Mouse (Mus musculus) colon, adult 2 months (tissue): ENCODE data around the gene Col23a1. TPM values are rescaled to one million over a fixed set of nuclear protein-coding genes. Genes with fewer than 3 reads are reported as not detected.

Experiments used
- polyA plus RNA-seq: library from polyadenylated mRNA; depleted of rRNA; stranded (reverse); fragments of >200 nt; gene quantifications from 2 replicates; pipeline ENCODE4 v1.2.3, GENCODE M21; 2012; rRNA removed

The Col23a1 gene
- 2.7 and 3.6 TPM in 2 replicates for polyA plus RNA-seq

DNA sequence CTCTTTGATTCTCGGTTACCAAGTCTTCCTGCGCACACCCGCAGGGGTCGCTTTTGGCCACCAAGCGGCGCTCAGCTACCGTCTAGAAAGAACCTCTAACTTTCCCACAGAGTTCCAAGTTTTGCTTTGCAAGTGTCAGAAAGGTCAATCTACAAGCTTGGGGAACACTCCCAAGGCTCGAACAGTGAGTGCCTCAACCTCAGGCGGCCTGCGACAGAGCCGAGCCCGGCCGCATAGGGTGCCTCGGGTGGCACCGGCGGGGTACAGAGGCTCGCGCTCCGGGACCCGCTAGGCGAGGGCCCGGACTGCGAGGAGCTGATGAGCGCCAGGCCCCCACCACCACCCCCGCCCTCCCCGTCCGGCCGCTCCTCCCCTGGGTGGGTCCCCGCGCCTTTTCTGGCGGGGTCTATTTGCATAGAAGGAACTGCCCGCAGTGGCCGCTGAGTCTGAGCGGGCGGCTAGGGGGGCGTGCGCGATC lies at the start of gene Col23a1:
Col23a1 (plus strand) TSS at position 357 of the 478 bp plus-strand sequence.

DNA sequence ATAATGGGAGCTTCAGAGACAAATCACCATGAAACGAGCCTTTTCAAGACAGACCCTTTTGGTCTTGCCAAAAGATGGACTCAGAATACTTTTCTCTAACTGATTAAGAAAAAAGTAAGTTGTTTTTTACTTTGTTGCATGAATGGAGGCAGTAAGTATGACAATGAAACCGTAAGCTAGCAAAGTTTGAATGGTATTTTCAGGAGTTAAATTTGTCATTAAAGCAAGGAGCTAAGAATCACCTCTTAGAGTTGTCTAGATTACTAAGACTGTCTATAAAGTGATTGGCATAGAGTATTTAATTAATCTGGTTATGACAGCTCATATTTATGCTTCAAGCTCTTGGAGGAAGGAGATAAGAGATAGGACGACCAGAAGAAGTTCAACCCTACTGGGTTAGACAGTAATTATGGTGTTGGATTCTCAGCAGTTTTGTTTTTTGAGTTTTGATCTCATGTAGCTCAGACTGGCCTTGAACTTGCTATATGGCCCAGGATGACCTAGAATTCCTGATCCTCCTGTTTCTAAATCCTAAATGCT lies 28.0 kb upstream of the Col23a1 start, which contains the start of gene Clk4:
Clk4 (plus strand) TSS at position 51 of the 540 bp plus-strand sequence.

DNA sequence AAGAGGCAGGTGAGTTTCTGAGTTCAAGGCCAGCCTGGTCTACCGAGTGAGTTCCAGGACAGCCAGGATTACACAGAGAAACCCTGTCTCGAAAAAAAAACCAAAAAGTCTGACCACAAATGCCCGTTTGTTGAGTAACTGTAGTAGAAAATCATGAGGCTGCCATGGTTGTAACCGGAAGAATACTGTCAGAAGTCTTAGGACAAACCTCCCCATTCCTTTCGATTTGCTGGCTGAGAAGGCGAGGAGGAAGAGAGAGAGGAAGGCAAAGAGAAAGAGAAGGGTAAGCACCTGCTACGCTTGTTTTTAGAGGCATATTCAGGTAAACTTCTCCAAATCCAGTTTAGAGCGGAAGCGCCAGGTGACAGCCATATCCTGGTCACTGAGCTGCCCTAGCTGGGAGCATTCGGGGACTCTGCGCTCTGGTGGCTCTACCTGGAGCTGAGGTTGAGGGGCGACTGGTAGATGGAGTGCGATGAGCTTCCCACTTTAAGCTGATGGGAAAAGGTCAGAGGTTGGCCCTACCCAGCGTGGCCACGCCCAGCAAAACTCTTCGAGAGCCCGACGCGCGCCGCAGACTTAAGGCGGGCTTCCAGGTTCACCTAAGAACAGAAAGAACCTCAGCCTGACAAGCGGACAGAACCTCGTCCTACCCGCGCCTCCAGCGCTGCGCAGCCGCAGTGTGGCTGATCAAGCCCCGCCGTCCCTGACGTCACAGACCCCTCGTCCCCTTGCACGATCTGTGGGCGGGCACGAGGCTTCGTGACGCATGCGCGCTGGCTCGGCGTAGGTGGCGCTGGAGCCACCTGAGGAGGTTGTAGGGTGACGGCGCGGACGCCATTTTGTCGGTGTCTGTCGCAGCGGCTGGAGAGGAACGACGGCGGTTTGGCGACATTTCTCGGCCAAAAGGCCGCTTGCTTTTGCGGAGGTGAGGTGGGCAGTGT lies 27.1 kb upstream of the Col23a1 start, which contains the start of gene BC049762:
BC049762 (minus strand) TSS at position 705 of the 944 bp plus-strand sequence.

DNA sequence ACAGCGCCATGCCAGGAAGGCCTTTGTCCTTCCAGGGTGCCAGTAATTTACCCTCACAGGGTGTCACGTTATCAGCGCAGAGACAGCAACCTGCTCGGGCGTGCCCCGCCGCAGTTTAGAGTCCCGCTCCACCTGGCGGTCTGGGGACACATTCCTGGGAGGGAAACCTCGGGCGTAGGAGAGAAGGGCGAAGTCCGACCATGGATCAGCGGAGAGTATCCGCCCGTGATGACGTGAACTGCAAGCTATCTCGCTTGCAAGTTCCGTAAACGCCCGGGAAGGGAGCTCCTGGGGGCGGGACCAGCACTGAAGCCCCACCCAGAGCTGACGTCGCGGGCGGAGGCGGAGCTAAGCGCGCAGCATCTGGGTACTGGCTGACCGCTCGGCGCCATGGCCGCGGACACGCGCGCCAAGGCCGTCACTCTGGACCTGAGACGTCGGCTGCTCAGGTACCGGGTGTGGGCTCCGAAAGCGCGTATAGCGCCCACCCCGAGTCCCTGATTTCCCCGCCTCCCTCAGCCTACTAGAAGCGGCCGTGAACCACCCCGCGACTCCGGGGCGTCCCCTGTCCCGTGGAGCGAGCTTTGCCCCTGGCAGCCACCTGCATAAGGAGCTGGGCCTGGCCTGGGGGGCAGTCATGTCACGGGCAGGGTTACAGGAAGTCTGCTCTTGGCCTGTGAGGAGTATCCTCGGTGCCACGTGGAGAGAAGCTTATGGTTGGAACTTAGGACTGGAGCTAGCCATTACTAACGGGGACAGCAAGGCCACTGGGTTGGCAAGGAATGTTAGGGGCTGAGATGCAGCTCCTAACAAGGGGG lies 294.9 kb downstream of the Col23a1 start, which contains the start of gene Phykpl:
Phykpl (plus strand) TSS at position 327 of the 818 bp plus-strand sequence.

DNA sequence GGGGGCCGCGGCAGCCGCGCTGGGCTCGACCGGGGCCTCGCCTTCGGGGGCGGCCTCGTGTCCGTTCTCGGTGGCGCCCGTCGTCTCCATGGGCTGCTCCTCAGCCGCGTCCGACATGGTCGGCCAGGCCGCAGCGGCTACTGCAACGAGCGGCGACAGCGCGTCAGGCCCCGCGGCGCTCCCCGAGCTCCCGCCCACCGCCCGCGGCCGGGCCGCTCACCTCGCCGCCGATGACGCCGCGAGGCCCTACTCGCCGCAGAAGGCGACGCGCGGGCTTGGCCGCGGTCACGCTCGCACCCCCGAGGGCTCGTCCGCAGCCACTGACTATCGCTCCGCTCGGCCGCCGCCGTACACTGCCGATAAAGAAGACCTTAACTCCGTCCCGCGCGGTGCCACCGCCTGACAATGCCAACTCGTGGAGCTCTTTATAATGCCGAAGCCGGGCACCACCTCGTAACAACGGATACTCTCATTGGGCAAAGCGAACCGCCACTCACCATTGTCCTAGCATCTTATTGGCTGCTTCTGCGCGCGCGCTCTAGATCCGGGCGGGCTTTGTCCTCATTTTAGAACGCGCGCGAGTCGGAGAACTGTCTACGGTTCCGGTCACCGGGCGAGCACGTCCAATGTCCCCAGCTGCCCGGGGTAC lies 316.9 kb downstream of the Col23a1 start, which contains the start of gene Hnrnpab:
Hnrnpab (minus strand) TSS at position 401 of the 649 bp plus-strand sequence.

DNA sequence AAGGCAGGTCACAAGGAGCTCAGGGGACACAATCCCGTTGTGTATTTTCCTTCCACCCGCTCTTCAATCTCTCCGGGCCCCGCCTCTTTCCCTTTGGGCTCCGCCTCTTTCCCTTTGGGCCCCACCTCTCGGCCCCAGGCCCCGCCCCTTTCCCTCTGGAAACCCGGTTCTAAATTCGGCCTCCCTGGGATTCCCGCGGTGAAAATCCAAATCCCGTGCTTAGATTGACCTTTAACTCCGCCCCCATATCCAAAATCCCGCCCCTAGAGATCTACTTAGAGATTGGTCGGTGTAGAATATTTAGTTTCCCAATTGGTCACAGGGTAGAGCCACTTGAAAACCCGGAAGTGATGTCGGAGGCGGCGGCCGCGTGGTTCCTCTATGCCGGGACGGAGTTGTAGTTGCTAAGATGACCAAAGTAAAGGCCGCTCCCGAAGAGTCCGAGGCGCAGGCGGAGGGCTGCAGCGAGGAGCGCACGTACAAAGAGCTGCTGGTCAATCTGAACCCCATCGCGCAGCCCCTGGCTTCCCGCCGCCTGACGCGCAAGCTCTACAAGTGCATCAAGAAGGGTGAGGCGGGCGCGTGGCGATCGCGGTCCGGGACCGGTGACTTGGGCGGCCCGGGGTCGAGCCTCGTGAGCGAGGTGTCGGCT lies 329.8 kb downstream of the Col23a1 start, which contains the start of gene Nhp2:
Nhp2 (plus strand) TSS at position 327 of the 652 bp plus-strand sequence.

Other genes with a start within 250 kb of the Col23a1 start
- not detected in 2 replicates for gene Olfr1375, start 241.8 kb upstream of the Col23a1 start, polyA plus RNA-seq
- gene Zfp354a, start 230.7 kb upstream of the Col23a1 start, polyA plus RNA-seq, result 1.2 and 1.7 TPM in 2 replicates
- not detected in 2 replicates for gene Gm12569, start 69.4 kb upstream of the Col23a1 start, polyA plus RNA-seq
- gene Clk4, start 28.2 kb upstream of the Col23a1 start, polyA plus RNA-seq, result 9.6 and 13.1 TPM in 2 replicates
- gene BC049762, start 26.9 kb upstream of the Col23a1 start, polyA plus RNA-seq, result not detected in 2 replicates